Mouse (Mus musculus) intestine, postnatal 0 days (tissue): ENCODE measurements around the gene Zfp735. TPM values are rescaled to one million over a fixed set of nuclear protein-coding genes. Genes with fewer than 3 reads are reported as not detected.

Experiments
- ATAC-seq: fragments of 200-750 bp; cut with Nextera tagmentation; 2 replicates; pipeline ENCODE4 v1.8.0; 2017; ENCODE audit warnings: mild to moderate bottlenecking, moderate TSS enrichment, moderate library complexity
- H3K27ac ChIP-seq: fragments of 300-500 bp; sonication (generic); 2 replicates; pipeline ENCODE4 v1.5.1; 2014; ENCODE audit warnings: mild to moderate bottlenecking, low read depth, low read length, moderate library complexity
- H3K27me3 ChIP-seq: fragments of 300-500 bp; sonication (generic); replicated peaks from 2 replicates; pipeline ENCODE4 v1.6.1; 2014; ENCODE audit warnings: low read length, mixed read lengths; ENCODE audit not compliant: control insufficient read depth, insufficient read depth
- H3K36me3 ChIP-seq: fragments of 300-500 bp; sonication (generic); 2 replicates; pipeline ENCODE4 v1.6.1; 2014; ENCODE audit warnings: mild to moderate bottlenecking, moderate library complexity; ENCODE audit not compliant: control insufficient read depth, insufficient read depth
- H3K4me1 ChIP-seq: fragments of 300-500 bp; sonication (generic); replicated peaks from 2 replicates; pipeline ENCODE4 v1.6.1; 2014; ENCODE audit warnings: antibody characterized with exemption, low read length, mixed read lengths; ENCODE audit not compliant: control insufficient read depth, insufficient read depth
- H3K4me2 ChIP-seq: fragments of 300-500 bp; sonication (generic); replicated peaks from 2 replicates; pipeline ENCODE4 v1.6.1; 2014; ENCODE audit warnings: low read depth, mild to moderate bottlenecking, moderate library complexity
- H3K4me3 ChIP-seq: fragments of 300-500 bp; sonication (generic); 2 replicates; pipeline ENCODE4 v1.5.1; 2014; ENCODE audit warnings: low read depth, low read length
- H3K9ac ChIP-seq: fragments of 300-500 bp; sonication (generic); 2 replicates; pipeline ENCODE4 v1.6.1; 2014; ENCODE audit warnings: mild to moderate bottlenecking, low read depth, low read length
- H3K9me3 ChIP-seq: fragments of 300-500 bp; sonication (generic); 2 replicates; pipeline ENCODE4 v1.6.1; 2016; ENCODE audit warnings: mixed run types; ENCODE audit not compliant: control insufficient read depth
- CTCF ChIP-seq: sonication (generic); IDR thresholded peaks from 2 replicates; pipeline ENCODE4 v1.5.1; 2016; ENCODE audit warnings: low read depth, mild to moderate bottlenecking, control low read depth, antibody characterized with exemption, moderate library complexity
- WGBS: fragments of 180-500 bp; shearing (Covaris S2); extraction: QIAGEN DNeasy Blood & Tissue Kit; methylation state at CpG from one replicate; pipeline ENCODE4 v1.1.7; 2014; 5-methylcytosine and 5-hydroxymethylcytosine counted together
- polyA plus RNA-seq: library from polyadenylated mRNA; unstranded; fragments of >200 nt; fragmentation: Nextera tagmentation; extraction: Ambion mirVana; gene quantifications from 2 replicates; pipeline ENCODE4 v1.2.1, GENCODE M21; 2015

Gene Zfp735
- polyA plus RNA-seq: not detected in 2 replicates

DNA sequence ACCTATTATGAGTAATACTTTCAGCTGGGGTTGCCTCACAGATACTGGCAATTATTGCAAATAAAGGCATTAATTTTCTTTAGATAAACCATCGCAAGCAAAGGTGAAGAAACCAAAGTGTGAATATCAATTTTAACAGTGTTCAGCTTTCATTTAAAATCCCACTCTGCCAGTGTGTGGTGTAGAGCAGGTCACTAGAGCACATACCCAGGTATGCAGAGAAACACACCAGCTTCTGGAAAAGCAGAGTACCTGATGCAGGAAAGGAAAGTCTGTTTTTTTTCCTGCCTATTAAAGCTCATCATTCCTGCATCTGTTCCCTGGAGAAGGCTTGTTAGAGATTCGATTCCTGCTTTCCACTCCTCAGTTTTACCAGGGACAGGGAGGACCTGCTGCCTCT, at the start of gene Zfp735:
Gene Zfp735, plus strand, starts transcription at position 301 of the 400 bp plus-strand sequence.
- Histone ChIP-seq H3K4me2 (no peak within 1 kb of the TSS), H3K4me3 (no peak within 1 kb of the TSS), H3K9ac (no peak within 1 kb of the TSS), H3K27me3 (no peaks in the 10 kb centered on the region), H3K4me1 (no peaks in the 10 kb centered on the region), H3K27ac (no peak within 1 kb of the TSS), H3K9me3 (no peaks in the 10 kb centered on the region), H3K36me3 (no peaks in the 10 kb centered on the region)
- no peak for ATAC-seq
- no peak for TF ChIP-seq CTCF
- 79% methylated on average over 2 of the region's 2 CpGs for WGBS

DNA sequence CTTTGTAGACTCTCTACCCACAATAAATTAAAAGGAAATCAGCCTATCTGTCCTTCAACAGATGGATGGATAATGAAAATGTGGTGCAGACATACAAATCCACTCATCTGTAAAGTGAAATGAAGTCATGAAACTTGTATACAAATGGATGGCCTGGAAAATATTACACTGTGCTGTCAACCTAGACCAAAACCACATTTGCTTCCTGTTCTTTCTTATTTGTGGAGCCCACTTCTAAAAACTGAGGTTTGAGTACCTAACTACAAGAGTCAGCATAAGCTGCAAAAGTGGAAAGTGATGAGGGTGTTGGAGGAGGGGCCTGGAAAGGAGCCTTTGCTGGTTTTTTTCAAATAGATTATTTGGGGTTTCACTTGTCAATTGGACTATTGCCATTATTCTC, 70.5 kb downstream of the Zfp735 start:
- H3K36me3 ChIP-seq: no peaks in the 10 kb centered on the region
- H3K4me2 ChIP-seq: no peak overlapping the region
- H3K4me1 ChIP-seq: no peaks in the 10 kb centered on the region
- H3K9ac ChIP-seq: no peak overlapping the region
- H3K27ac ChIP-seq: no peak overlapping the region
- no peak overlapping the region for H3K4me3 ChIP-seq
- TF ChIP-seq CTCF: no peak
- no peak for ATAC-seq
- H3K9me3 ChIP-seq: no peaks in the 10 kb centered on the region
- no peaks in the 10 kb centered on the region for H3K27me3 ChIP-seq

Other genes starting within 250 kb of the Zfp735 start
- not detected in 2 replicates for gene Olfr380, start 231.3 kb upstream of the Zfp735 start, polyA plus RNA-seq
- not detected in 2 replicates for gene Olfr381, start 197.2 kb upstream of the Zfp735 start, polyA plus RNA-seq
- not detected in 2 replicates for gene Olfr382, start 171.6 kb upstream of the Zfp735 start, polyA plus RNA-seq
- not detected in 2 replicates for gene Olfr385, start 95.8 kb upstream of the Zfp735 start, polyA plus RNA-seq
- not detected in 2 replicates for gene Olfr384, start 90.2 kb upstream of the Zfp735 start, polyA plus RNA-seq
- not detected in 2 replicates for gene Olfr389, start 91.9 kb downstream of the Zfp735 start, polyA plus RNA-seq
- gene Olfr390, start 94.2 kb downstream of the Zfp735 start, polyA plus RNA-seq: not detected in 2 replicates
- gene Olfr391-ps, start 114.3 kb downstream of the Zfp735 start, polyA plus RNA-seq: not detected in 2 replicates
- gene Olfr392, start 128.3 kb downstream of the Zfp735 start, polyA plus RNA-seq: not detected in 2 replicates
- not detected in 2 replicates for gene Olfr393, start 162.7 kb downstream of the Zfp735 start, polyA plus RNA-seq
- gene Olfr394, start 202.0 kb downstream of the Zfp735 start, polyA plus RNA-seq: not detected in 2 replicates
- not detected in 2 replicates for gene Olfr395, start 220.5 kb downstream of the Zfp735 start, polyA plus RNA-seq
- not detected in 2 replicates for gene Olfr23, start 247.9 kb downstream of the Zfp735 start, polyA plus RNA-seq